Mouse (Mus musculus): Measurements from ENCODE around the gene Gm36079.
"Not testable (repeated sequence)": the region's sequence is repeated elsewhere in the genome, so short reads cannot be mapped to it uniquely, and the experiment has no call there.

DNA sequence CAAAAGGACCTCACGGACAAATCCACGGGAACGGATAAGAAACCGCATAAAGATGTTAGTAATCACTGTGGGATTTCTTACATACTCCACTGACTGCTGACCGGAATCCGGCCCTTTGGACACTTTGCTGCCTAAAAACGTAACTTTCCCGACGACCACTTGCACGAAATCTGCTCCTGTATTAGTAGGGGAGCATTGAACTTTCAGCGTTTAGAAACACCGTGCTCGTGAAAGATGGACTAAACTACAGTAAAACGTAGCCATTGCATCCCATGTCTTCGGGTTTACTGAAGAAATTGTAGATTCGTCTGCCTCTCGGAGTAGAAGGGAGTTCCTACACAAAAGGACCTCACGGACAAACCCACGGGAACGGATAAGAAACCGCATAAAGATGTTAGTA, 1.8 kb downstream of the Gm36079 start:
- not testable (repeated sequence) for TF ChIP-seq JUND (IDR thresholded peaks at IDR 0.05; ENCODE audit: low read depth, low read length); EP300 (IDR thresholded peaks at IDR 0.05; ENCODE audit: low read depth in 1 of 2, low read length in 2 of 2); ELF1 (IDR thresholded peaks at IDR 0.05; ENCODE audit: low read depth, low read length)

Measured in MEL (cell line).